Mouse (Mus musculus) urinary bladder, adult 18-20 months (tissue): ENCODE measurements around the gene Zfp74.

Source experiments
- DNase-seq, 2 experiments: peaks; one replicate each; pipeline ENCODE4 v3.0.0; 2022; ENCODE audit warnings: low spot score in 2 of 2, mixed read lengths in 2 of 2

Gene Zfp74

GRCm38 (mm10) chr7:29944201-29944600, 9.7 kb downstream of the Zfp74 start:
- DNase-seq, result no peak

DNA sequence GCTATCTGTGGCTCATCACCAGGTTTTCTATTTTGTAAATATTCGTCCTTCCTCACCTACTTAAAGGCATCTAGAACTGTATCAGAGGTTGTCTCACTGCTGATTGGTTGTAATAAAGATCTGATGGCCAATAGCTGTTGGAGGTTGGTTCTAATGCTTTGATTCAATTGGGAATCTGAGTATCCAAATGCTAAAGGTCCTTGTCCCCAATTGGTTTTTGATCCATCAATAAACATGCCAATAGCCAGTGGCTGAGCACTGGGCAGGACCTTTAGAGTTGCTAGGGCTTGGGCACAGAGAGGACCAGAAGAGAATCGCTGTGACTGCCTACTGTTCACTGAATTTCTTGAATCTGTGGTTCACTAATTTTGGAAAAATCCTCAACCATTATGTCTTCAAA, 10.2 kb downstream of the Zfp74 start:
- no peak for DNase-seq

DNA sequence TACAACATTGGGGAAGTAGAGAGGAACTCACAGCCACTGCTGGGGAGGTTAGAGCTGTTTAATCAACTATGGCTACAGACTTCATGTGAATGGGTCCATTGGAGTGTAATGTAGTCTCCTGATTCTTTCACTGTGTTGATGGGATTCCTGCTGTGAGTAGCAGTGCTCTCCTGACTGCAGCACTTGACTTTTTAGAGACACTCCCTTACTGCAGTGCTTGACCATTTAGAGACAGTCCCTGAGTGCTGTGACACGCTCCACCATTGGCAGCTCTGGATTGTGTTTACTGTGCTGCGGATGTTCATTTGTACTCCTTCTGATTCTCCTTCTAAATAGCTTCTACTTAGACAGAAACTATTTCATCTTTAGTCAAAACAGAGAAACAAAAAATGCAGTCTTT, 11.1 kb downstream of the Zfp74 start:
- no peak for DNase-seq

DNA sequence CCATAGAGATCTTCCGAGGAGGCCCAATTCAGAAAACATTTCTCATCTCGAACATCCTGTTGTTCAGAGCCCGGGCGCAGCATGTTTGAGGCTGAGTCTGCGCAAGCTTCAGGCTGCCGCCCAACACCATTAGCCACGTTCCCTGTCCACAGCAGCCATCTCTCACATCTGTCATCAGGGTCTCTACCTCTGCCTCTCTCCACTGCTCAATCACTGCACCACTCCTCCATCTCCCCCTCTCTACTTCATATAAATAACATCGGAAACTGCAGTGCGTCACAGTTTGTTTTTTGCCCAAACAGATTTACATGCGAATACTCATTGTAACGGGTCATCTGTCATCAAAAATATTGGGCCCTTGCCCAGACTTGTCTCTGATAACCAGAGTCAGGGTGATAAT, 12.9 kb downstream of the Zfp74 start:
- no peak for DNase-seq

DNA sequence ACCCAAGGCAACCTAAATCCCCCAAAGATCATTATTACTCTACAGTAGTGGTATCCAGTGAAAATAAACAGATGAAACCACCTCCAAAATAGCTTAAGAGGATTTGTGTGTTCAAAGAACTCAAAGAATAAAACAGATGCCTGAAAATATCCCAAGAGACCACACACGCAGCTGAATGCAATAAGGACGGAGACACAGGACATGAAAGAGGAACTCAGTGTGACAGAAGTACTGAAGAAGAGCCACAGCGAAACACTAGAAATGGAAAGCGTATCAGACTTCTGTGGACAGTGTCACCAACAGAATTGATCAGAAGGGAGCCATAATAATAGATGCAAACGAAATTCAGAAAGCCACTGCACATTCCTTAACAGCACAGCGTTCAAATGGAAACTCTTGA, 15.0 kb downstream of the Zfp74 start:
- no peak for DNase-seq

GRCm38 (mm10) chr7:29922780-29923179, 31.1 kb downstream of the Zfp74 start:
- DNase-seq, result no peak

DNA sequence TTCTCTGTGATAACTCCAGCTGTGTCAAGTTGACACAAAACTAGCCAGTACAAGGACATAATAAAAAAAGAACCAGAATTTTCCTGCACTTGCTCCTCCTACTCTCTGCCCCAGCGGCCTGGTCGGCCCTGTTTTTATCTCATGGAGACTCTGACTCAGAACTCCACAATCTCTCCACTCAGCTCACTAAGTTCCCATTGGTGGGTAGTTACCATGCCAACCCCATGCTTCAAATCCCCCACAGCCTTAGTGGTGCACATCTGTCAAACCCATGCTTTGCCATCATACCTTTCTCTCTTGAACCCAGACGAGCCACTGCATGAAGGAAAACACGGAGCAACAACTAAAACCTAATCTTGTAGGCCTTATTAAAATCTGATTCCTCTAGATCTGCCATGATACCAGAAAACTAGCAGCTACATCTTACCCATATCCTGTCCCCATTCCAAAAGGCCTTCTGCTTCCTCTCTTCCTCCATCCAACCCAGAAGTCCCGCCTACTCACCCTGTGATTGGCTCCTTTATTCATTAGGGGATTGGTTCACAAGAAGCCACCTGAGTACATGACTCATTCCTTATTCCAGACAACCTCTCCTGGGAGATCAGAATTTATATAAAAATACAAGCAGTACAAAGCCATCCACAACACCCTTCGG, 32.3 kb downstream of the Zfp74 start:
- no peak for DNase-seq

DNA sequence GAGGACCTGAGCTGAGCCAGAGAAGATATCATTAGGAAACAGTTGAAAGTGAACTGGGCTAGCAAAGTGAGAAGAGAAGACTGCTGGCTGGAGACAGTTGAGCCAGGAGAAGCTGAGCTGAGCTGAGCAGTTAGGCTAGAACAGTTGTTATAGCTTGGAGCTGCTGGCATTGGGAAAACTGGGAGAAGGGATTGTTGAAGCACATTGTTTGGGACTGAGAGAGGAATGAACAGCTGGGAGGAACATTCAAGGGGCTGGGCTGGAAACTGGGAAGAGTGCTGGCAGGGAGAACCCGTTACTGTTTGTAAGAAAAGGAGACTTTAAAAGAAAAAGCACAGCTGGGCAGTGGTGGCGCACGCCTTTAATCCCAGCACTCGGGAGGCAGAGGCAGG, 35.8 kb downstream of the Zfp74 start:
- DNase-seq, result no peak

DNA sequence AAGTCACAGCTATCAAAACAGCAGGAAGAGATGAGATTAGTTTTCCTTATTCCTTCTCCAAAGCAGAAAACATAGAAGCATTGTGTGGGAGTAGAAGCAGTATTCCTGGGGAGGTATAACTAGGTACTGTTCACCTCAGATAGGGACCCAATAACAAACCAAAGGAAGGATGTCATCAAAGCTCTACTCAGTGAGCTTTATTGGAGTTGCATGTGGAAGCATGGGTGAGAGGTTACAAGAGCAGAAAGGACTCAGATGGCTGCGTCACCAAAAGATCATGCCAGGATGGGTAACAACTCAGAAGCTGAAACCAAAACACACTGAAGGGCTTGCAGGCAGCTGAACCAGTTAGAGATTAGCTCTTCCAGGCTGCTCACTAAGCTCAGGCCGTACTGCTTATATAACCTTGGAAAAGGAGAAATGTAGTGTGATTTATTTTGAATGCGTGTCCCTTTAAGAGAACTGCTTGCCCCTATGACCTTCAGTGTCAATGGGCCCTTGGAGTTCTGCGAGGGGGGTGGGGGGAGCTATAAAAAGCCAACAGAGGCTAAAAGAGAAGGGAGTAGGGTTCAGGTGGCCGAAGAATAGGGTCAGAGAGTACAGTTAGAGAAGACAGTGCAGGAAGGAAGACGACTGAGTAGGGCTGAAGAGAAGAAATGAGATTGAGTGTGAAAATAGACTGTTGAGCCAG, 36.4 kb downstream of the Zfp74 start:
- DNase-seq, result no peak

- DNase-seq, result no peak
Measured at GRCm38 (mm10) chr7:29912172-29912571, 41.7 kb downstream of the Zfp74 start.

GRCm38 (mm10) chr7:29910252-29910651, 43.6 kb downstream of the Zfp74 start:
- DNase-seq, result no peak

DNA sequence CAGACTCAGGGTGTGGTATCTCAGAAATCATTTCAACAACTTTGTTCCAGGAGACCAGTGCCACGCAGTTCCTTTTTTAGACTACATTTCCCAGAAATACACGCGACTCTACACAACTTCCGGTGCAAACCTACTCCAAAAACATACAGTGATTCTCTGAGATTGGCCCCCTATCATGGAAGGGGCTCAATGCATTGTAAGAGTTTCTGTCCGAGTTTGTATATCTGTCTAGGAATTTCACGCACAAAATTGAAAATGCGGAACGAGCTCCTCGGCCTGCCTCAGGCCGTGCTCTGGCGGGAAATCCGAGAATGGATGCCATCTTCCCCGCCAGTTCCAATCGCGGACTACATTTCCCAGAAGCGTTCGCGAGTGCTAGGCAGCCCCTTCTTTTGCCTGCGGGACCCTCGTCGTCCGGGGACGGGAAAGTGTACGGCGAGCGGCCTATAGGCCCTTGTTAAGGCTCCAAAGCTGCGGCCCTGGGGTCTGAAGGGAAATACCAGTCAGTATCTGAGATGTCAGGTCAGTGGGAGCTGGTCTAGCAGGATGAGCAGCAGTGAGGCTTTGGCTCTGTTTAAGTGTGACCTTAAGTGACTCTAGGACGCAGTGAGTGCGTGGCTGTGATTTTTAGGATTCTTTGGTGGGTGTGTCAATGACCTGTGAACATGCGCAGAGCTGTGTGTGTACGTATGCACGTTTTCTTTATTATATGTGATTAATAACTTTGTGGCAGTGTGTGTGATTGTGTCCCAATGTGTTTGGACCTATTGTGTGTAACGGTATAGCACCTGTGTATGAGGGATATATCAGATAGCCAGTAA, 45.5 kb downstream of the Zfp74 start, which contains the start of gene Zfp383:
Gene Zfp383, plus strand, starts transcription at position 94 of the 821 bp plus-strand sequence.
- peak; percentile 72 to 83 for DNase-seq

DNA sequence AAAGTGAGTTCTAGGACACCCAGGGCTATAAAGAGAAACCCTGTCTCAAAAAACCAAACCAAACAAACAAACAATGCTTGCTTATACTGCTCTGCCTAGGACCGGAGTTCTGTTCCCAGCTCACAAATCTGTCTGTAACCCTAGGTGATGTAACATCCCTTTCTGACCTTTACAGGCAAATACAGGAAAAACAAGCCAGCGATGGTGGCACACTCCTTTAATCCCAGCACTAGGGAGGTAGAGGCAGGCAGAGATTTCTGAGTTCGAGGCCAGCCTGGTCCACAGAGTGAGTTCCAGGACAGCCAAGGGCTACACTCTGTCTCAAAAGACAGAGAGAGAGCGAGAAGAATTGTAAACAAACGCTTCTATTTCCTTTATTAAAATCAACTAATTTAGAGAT, 46.7 kb downstream of the Zfp74 start:
- DNase-seq, result no peak

DNA sequence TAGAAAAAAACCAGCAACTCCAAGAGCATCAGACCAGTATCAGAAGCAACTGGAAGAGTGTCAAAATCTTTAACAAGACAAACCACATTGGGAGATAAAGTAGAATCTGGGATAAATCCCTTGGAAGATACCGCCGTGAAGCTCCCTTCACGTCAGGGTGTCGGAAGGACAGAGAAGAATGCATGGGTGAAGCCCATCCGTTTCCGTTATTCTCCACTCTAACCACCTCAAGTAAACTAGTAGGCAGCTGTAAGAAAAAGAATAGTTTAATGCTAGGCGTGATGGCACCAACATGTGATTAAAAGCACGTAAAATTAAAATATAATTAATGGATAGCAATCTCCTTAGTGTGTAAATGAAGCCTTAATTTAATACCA, 47.2 kb downstream of the Zfp74 start:
- no peak for DNase-seq

DNA sequence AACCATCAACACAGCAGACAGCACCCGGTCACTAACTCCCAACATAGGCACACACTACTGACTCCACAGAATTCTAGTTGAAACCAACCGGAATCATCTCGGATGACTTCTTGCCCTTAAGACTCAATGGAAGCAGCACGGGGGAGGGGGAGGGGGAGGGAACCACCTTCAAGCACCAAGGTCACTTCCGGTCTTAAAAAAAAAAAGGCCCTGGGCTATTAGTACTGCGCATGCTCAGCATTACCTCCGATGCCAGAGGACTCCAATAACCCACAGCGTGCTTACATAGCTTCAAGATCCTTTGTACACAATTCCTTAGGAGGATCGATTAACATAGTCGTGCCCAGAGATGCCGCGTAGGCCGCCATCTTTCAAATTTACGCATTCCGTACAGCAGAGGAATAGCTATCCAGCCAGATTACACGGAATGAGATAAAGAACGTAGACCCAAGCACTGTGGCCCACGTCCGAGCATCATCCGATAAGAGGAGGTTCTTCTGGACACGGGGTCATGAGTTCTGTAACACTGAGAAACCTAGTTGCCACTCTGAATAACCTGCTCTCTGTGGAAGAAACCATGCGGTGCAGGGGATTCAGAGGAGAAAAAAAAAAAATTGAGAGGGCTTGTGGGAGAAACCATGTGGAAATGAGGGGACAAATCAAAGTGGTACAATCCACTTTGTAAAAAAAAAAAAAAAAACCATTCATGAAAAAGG, 47.8 kb downstream of the Zfp74 start, which contains the start of gene Zfp27:
Gene Zfp27, minus strand, starts transcription at position 607 of the 716 bp plus-strand sequence.
- peak; percentile 38 to 49 for DNase-seq

GRCm38 (mm10) chr7:29904101-29904500, 49.8 kb downstream of the Zfp74 start:
- no peak for DNase-seq

DNA sequence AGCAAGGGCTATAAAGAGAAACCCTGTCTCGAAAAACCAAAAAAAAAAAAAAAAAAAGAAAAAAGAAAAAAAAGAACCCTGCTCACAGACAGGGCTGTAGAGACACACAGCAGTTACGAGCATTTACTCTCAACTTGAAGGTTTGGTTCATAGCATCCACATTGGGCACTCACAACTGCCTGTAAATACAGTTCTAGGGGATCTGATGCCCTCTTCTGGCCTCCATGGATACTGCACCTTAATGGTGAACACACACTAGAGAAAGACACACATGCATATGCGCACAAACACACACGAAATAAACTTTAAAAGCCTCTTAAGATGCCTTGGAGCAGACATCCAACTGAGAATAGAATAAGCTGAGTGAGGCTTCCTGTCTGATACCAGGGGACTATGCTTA, 55.5 kb downstream of the Zfp74 start:
- no peak for DNase-seq

- no peak for DNase-seq
Measured at GRCm38 (mm10) chr7:29892756-29893155, 61.1 kb downstream of the Zfp74 start.

- DNase-seq, result no peak
Measured at GRCm38 (mm10) chr7:29890501-29890900, 63.4 kb downstream of the Zfp74 start.

DNA sequence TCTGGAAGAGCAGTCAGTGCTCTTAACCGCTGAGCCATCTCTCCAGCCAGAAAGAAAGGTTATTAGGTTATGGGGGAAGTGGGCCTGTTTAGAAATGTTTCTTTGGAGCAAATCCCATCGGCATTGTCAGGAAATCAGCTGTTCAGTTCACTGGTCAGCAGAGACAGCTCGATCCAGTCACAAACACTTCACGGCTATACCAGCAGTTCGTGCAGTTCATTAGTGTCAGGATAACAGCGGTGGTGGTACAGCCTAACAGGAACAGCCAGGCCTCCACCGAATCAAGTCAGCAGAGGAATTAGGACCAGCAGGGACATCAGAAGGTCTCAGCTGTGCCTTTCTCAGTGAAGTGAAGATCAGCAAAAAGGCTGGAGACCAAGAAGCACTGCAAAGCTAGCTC, 73.0 kb downstream of the Zfp74 start:
- DNase-seq, result no peak
